Mouse (Mus musculus): ENCODE measurements around the gene St3gal6.

DNA sequence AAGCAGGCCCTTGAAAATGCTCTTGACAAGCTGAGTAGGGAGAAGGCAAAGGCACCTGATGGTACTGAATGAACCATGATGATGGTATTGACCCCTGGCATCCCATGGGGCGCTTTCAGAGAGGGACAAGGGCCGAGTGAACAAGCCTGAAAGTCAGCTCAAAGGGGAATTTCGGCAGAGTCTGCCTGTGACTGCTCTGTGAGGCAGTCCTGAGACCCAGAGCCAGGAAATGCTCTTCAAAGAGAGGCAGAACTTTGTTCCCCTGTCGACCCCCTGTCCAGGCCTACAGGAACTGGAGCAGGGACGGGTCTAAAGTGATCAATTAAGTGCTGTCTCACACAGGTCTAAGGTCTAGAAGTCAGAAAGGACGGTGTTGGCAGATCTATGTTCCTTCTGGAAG is 10.3 kb downstream of the St3gal6 start:
- no peak for TF ChIP-seq CTCF (IDR thresholded peaks at IDR 0.05; ENCODE audit: control insufficient read depth, insufficient read depth, insufficient replicate concordance, low read depth, low read length)
- TF ChIP-seq POLR2A (IDR thresholded peaks at IDR 0.05; ENCODE audit: control insufficient read depth, low read depth, low read length) = no peak

All from testis, adult 2 months (tissue).